In the genomic region with DNA sequence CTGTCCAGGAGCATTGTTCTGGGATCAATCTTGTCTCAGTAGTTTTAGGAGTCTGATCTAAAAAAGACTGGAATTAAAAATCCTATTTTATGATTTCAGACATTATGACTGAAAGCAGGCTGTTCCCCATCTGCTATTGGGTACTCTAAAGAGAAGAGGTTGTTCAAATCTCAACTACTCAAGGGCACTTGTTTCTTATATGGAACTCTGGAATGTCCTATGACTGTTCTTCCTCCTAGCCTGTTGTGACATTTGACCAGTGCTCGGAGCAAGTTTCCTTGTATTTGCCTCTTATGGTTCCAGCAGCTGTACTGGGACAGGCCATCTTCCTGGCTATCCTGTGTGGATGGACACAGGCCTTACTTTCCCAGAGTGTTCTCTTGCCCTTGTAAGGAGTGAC, we compare ENCODE assay signal across 25 mouse cellular contexts. TPM values are rescaled to one million over a fixed set of nuclear protein-coding genes. Genes with fewer than 3 reads are reported as not detected.
DNase-seq lines count a peak whose midpoint lies in the region; ATAC-seq and TF ChIP-seq lines count a peak whose summit lies in the region.
"Had no signal": no experiment of that assay in that cellular context is flagged by ENCODE, and none has a peak within 500 bp of the region (broad histone marks: within the 10 kb centered on the region; RNA-seq: fewer than 3 reads in every experiment).

No protein-coding gene starts in this region.

- H3K4me1 ChIP-seq in midbrain, embryonic 12.5 days = peaks cover 13% of the 10 kb centered on the region; the same call in 1 of the 2 replicates
- H3K4me1 ChIP-seq in midbrain, embryonic 11.5 days (ENCODE audit: control insufficient read depth, insufficient read depth, low read length) = peaks cover 16% of the 10 kb centered on the region; the same call in 1 of the 2 replicates
- H3K4me1 ChIP-seq: embryonic facial prominence, embryonic 10.5 days; embryonic facial prominence, embryonic 13.5 days; forebrain, embryonic 15.5 days; heart, embryonic 15.5 days had no signal

- no peaks in the 10 kb centered on the region for H3K9me3 ChIP-seq in midbrain, embryonic 12.5 days
- H3K9me3 ChIP-seq in midbrain, embryonic 11.5 days (ENCODE audit: control insufficient read depth, low read length) = no peaks in the 10 kb centered on the region
- H3K9me3 ChIP-seq: embryonic facial prominence, embryonic 10.5 days; embryonic facial prominence, embryonic 13.5 days; forebrain, embryonic 12.5 days; forebrain, embryonic 15.5 days; heart, embryonic 12.5 days; heart, embryonic 15.5 days had no signal

- no peak for TF ChIP-seq CTCF in layer of hippocampus, adult 2 months (conservative IDR thresholded peaks at IDR 0.05)

- no peak for DNase-seq in layer of hippocampus, adult 2 months (ENCODE audit: low spot score in 2 of 2)
- no peak for DNase-seq in layer of hippocampus, postnatal 10 days (ENCODE audit: low spot score in 2 of 2)
- peak; percentile 49 for DNase-seq in lung, postnatal 25 days (ENCODE audit: low spot score)
- no peak for DNase-seq in lung, postnatal 14 days
- no peak for DNase-seq in midbrain, embryonic 11.5 days (ENCODE audit: low spot score, missing footprints)
- DNase-seq in ovary, postnatal 10 days (ENCODE audit: low spot score) = no peak
- DNase-seq: adrenal gland, adult 8-10 months; adrenal gland, postnatal 25 days; cerebellum, adult 11-12 months; cerebellum, adult 8-10 months; cerebellum, postnatal 36 days; embryo, embryonic 11 days; gastrocnemius, postnatal 25 days; heart, adult 18-20 months; heart, postnatal 10 days; heart, postnatal 36 days had no signal

- H3K4me2 ChIP-seq in midbrain, embryonic 12.5 days (replicated peaks) = no peak overlapping the region
- no peak overlapping the region for H3K4me2 ChIP-seq in midbrain, embryonic 11.5 days
- H3K4me2 ChIP-seq: embryonic facial prominence, embryonic 13.5 days; forebrain, embryonic 12.5 days; forebrain, embryonic 15.5 days; heart, embryonic 12.5 days; heart, embryonic 15.5 days had no signal

- peaks cover 32% of the 10 kb centered on the region for H3K36me3 ChIP-seq in midbrain, embryonic 12.5 days
- H3K36me3 ChIP-seq in midbrain, embryonic 11.5 days (ENCODE audit: control insufficient read depth, insufficient read depth, low read length) = no peaks in the 10 kb centered on the region

- H3K9ac ChIP-seq in midbrain, embryonic 12.5 days (replicated peaks) = no peak overlapping the region
- H3K9ac ChIP-seq in midbrain, embryonic 11.5 days (ENCODE audit: low read length) = no peak overlapping the region
- H3K9ac ChIP-seq: embryonic facial prominence, embryonic 13.5 days; forebrain, embryonic 12.5 days; forebrain, embryonic 15.5 days; heart, embryonic 12.5 days; heart, embryonic 15.5 days had no signal

- WGBS in midbrain, embryonic 12.5 days = 88% methylated on average over 1 of the region's 1 CpGs
- 84% methylated on average over 1 of the region's 1 CpGs for WGBS in midbrain, embryonic 11.5 days

- no peaks in the 10 kb centered on the region for H3K27me3 ChIP-seq in midbrain, embryonic 12.5 days
- no peaks in the 10 kb centered on the region for H3K27me3 ChIP-seq in midbrain, embryonic 11.5 days (ENCODE audit: control insufficient read depth, insufficient read depth, low read length)
- H3K27me3 ChIP-seq: embryonic facial prominence, embryonic 13.5 days; forebrain, embryonic 12.5 days; forebrain, embryonic 15.5 days; heart, embryonic 12.5 days; heart, embryonic 15.5 days had no signal

- ATAC-seq in midbrain, embryonic 12.5 days (ENCODE audit: low FRiP score, low read depth) = no peak
- no peak for ATAC-seq in midbrain, embryonic 11.5 days (ENCODE audit: low FRiP score)
- ATAC-seq: activated CD4-positive, CD25-positive, alpha-beta regulatory T cell, adult 4 months; forebrain, embryonic 15.5 days had no signal

- H3K4me3 ChIP-seq in layer of hippocampus, adult 2 months = no peak overlapping the region
- H3K4me3 ChIP-seq in midbrain, embryonic 12.5 days = no peak overlapping the region
- no peak overlapping the region for H3K4me3 ChIP-seq in midbrain, embryonic 11.5 days (ENCODE audit: low read depth, low read length)
- H3K4me3 ChIP-seq: embryonic facial prominence, embryonic 10.5 days; embryonic facial prominence, embryonic 13.5 days; erythroblast, embryonic 14.5 days; forebrain, embryonic 12.5 days; forebrain, embryonic 15.5 days; heart, embryonic 12.5 days; heart, embryonic 15.5 days had no signal

- H3K27ac ChIP-seq in layer of hippocampus, adult 2 months = peak overlapping the region; percentile 53; the same call in 1 of the 2 replicates
- H3K27ac ChIP-seq in midbrain, embryonic 12.5 days (replicated peaks) = peak overlapping the region; percentile 60
- no peak overlapping the region; the same call in 1 of the 2 replicates for H3K27ac ChIP-seq in midbrain, embryonic 11.5 days (ENCODE audit: low read depth, low read length)
- H3K27ac ChIP-seq: embryonic facial prominence, embryonic 10.5 days; embryonic facial prominence, embryonic 13.5 days; forebrain, embryonic 12.5 days; forebrain, embryonic 15.5 days; heart, embryonic 15.5 days had no signal

RNA-seq across cellular contexts. Expression of a gene that starts 42.1 kb away (rescaled TPM):
- 100 to 1,000 TPM; 110 to 112 TPM for total RNA-seq in layer of hippocampus, adult 2 months (2021)
- 100 to 1,000 TPM; 126 TPM for total RNA-seq in layer of hippocampus, postnatal 10 days (2021)
- 103 and 106 TPM in 2 replicates for polyA plus RNA-seq in midbrain, embryonic 12.5 days (2016; fragmentation: Nextera tagmentation; extraction: Ambion mirVana)
- polyA plus RNA-seq in midbrain, embryonic 11.5 days (2014; fragmentation: Nextera tagmentation; extraction: Ambion mirVana) = 80.0 and 88.9 TPM in 2 replicates
